Mouse (Mus musculus) WW6 (cell line): ENCODE measurements at regions not wholly inside any gene's neighbourhood (a gene's known extent, or its start where the extent isn't known, plus 50 kb on each side); places are given as distances from the start of the nearest gene placed in this dataset.

Source experiments
- DNase-seq: peaks from one replicate; pipeline ENCODE4 v3.0.0-alpha.2; 2013; ENCODE audit warnings: low read depth, low spot score

GRCm38 (mm10) chr4:18525807-18526206 lies 1079.4 kb upstream of the Gm12353 start:
- DNase-seq, result no peak

GRCm38 (mm10) chr4:18527111-18527510 lies 1078.1 kb upstream of the Gm12353 start:
- peak; percentile 7 for DNase-seq

DNA sequence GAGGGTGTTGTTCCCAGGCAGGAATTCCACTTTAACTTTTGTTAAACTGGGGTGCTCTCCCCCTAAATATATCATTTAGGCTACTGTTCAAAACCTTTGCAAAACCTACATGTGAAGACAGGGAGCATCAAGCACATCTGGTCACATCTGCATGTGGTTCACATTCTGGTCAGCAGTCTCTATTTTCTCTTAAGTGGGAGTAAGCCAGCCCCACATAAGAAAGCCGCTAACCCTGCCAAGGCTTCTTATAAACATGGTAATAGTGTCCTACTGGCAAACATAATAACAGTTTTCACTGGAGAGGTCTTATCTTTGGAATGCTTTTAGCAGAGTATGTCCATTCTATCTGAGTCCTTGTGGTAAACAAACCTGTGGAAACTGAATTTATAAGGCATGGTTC lies 1038.4 kb upstream of the Gm12353 start:
- no peak for DNase-seq
